Mouse (Mus musculus) spleen, postnatal 0 days (tissue): Measurements from ENCODE around the gene Lnpep. TPM values are rescaled to one million over a fixed set of nuclear protein-coding genes. Genes with fewer than 3 reads are reported as not detected.

Experiments used
- polyA plus RNA-seq: library from polyadenylated mRNA; unstranded; fragments of >200 nt; fragmentation: Nextera tagmentation; extraction: Ambion mirVana; gene quantifications from 2 replicates; pipeline ENCODE4 v1.2.1, GENCODE M21; 2015

Lnpep gene
- polyA plus RNA-seq = 8.6 and 10.1 TPM in 2 replicates

DNA sequence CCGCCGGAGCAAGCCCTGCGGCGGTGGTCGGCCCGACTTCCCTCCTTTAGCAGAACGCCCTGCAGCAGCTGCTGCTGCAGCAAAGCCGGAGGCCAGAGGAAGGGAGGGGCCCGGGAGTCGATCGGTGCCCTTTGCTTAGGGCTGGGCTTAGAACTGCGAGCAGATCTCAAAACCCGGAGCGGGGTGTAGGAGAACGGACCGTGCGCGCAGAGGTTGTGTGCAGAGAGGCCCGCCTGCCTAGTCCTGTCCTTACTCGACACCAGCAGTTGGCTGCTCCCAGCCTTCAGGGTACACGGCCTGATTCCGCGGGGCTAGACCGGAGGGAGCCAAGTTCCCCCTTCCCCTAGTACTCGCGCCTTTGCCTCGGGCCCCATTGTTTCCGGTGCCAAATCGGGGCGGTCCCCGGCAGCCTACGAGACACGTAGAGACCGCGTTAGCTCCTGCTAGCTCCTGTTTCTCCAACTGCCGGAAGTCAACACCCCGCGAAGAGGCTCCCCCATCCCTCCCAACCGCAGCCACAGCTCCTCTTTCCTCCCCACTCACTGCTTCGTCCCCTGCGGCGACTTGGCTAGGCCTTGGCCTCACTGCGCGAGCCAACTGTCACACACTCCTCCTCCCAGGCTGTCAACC is at the start of gene Lnpep:
TSS of gene Lnpep (minus strand) at position 94 of the 630 bp plus-strand sequence.

Other genes starting within 250 kb of the Lnpep start
- gene Lix1, start 222.4 kb downstream of the Lnpep start, polyA plus RNA-seq = 0.70 and 0.89 TPM in 2 replicates
- gene Vmn2r90, start 78.7 kb upstream of the Lnpep start, polyA plus RNA-seq = not detected in 2 replicates
- gene Spaca6, start 202.1 kb upstream of the Lnpep start, polyA plus RNA-seq = 6.8 and 9.2 TPM in 2 replicates
- 0.59 and 0.79 TPM in 2 replicates for gene Has1, start 230.2 kb upstream of the Lnpep start, polyA plus RNA-seq